Mouse (Mus musculus): Measurements from ENCODE around the gene Scml4.

Gene Scml4

DNA sequence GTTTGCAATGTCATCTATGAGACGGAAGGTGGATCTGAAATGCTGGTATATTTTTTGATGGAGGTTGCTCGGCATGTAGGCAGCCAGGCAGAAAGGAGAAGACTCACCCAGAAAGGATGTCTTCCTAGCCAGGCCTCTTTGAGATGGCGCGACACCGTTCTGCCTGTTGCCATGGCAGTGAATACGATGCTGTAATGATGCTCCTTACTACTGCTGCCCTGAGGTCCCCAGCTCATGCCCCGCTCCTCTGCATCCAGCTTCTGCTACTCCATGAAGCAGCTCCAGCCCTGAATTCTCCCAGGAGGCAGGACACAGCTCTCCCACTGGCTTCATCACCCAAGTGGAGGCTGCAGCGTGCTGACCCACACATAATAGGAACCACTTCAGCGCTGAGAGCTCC, 130.8 kb downstream of the Scml4 start:
- no peak for DNase-seq (ENCODE audit: low read depth, low spot score)

DNA sequence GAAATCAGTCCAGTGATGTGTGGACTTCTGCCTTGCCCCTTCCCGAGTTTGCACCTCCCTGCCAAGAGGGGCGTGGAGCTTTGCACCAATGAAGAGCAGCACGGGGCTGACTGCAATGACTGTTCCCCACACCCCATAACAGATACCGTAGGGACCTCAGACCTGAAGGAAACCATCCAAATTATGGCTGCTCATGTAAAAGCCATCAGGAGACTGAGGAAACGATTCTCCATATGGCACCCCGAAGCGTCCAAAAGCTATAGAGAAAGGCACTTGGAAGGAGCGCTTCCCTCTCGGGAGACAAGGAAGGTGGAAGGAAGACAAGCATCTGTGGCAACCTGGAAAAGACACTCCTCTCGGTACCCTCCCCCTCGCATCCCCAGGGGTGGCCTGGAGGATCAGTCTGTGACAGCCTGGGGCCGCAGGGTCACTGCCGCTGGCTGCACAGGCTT, 134.2 kb downstream of the Scml4 start:
- DNase-seq (ENCODE audit: low read depth, low spot score), result no peak

DNA sequence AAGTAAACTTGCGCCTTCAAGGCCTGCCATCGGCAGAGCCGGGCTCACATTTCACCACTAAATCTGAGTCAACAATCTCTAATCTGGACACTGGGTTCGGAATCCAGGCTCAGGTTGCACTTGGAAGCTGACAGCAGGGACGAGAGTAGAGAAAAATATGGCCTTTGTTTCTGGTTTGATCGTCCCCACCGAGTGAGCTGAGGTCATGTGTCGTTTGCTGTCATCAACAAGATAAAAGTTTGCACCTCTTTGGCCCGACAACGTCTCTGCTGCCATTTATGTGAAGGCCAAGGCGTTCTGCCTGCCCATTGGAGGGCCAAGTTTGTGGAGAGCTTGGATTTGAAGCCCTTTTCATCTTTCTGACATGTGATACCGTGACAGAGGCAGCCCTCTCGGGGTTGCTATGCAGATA, 135.3 kb downstream of the Scml4 start:
- no peak for DNase-seq (ENCODE audit: low read depth, low spot score)

DNA sequence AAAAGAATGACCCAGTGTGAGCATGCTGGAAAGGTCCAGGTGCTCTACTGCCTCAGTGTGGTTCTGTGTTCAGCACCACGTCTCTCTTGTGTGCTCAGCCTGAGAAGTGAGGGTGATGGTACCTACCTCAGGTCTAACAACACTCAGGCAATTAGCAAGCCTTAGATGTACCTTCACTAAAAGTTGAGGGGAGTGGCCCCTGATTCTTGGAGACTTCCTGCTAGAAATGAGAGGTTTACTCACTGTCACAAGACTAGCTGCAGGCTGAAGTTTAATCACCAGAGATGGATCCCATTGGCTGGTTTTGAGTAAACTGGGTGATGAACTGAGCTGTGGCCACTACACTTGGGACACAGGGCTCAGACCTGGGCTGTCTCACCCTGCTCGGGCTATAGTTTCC, 137.1 kb downstream of the Scml4 start:
- peak; percentile 49 for DNase-seq (ENCODE audit: low read depth, low spot score)

DNA sequence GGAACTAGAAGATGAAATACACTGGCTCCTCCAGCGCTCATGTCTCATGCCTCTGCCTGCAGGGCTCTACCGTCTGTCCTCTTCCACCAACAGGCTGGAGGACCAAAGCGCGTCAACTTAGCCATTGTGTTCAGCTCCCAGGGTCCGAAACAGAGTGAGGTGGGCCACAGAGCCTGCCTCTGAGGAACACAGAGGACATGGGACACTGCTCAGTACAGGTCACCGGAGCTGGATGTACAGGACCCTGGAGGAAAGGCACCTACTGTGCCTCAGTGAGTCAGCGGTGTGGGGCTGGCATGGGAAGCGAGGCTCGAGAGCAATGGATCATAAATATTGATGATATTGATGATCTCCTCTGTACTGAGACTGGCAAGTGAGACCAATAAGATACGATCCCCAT, 139.2 kb downstream of the Scml4 start:
- no peak for DNase-seq (ENCODE audit: low read depth, low spot score)

DNA sequence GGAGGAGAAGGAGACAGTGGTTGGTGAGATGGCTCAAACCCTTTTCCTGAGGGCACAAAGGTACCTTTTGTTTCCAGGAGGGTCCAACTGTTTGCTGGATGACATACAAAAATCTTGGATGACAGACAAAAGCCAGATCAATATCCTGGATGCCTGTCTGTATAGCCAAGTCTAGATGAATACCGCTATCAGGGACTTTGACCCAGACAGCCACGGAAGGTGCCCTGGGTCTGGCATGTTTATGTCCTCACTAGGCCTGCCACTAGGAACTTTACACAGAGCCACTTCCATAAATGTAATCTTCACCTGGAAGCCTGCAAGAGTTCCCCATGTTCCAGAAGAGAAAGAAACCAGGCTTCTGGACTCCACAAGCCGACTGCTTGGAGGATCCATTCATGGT, 141.3 kb downstream of the Scml4 start:
- DNase-seq (ENCODE audit: low read depth, low spot score), result no peak

DNA sequence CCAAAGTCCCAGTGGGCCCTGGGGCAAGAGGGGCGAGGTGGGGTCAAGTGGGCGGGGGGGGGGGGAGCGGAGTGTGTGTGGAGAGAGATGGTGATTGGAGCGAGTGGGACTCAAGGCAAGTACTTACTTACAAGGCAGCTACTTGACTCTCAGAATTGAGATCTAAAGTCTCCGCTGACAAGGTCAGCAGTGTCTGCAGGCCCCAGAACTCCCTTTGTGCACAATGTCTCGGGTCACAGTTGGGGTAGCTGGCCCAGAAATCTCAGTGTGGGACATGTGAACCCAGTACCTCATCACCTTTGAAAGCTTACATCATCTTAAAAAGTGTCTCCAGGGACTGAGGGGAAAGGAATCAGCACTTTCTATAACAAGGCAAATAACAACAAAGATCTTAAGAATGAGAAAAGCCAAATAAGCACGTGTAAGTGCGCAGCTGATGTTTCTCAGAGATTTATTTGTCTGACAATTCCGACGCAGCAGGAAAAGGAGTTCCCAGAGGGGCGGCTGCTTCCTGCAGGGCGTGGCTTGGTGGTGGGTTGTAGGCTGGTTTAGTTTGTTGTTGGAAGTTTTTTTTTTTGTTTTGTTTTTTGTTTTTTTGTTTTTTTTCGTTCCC, 142.0 kb downstream of the Scml4 start:
- DNase-seq (ENCODE audit: low read depth, low spot score), result peak; percentile 42

DNA sequence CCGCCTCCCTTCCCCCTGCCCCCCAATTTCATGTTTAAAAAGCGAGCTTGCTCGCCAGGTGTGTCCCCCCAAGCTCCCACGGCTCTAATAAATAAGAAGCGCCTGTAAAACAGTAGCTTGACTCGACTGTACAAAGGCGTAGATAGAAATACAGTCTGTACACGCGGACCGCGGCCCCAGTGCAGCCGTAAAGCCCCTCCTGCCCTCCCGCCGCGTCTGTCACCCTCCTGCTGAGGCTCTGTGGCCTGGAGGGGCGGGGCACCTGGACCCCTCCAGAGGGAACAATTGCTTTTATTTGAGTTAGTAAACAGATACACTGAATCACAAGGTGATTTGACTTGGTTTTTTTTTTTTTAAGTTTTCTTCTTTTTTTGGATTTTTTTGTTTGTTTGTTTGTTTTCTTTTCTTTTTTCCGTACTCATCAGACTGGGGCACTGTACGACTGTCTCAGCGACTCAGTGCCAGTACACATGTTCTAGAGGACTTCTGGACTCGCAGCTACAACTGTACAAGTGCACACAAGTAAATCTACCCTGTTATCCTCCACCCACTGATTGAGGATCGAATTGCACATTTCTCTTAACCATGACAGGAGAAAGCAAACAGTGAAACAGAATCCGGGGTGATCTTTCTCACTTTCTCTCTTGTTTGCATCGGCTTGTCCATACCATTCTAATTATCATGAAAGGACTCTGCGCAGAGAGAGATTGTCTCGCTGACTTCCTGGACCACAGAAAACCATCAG, 142.7 kb downstream of the Scml4 start:
- no peak for DNase-seq (ENCODE audit: low read depth, low spot score)

DNA sequence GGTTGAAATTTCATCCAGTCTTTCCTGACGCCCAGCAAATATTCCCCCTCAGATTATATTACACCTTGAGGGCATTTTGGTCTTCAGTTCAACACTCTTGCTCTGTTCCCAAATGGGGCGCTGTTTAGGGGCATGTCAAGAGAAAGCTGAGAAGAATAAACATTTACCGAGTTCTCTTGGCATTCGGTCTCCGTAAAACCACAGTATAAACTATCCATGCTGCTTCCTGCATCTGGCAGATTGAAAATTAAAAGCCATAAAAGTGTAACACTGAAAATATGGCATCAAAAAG, 143.2 kb downstream of the Scml4 start:
- DNase-seq (ENCODE audit: low read depth, low spot score), result no peak

DNA sequence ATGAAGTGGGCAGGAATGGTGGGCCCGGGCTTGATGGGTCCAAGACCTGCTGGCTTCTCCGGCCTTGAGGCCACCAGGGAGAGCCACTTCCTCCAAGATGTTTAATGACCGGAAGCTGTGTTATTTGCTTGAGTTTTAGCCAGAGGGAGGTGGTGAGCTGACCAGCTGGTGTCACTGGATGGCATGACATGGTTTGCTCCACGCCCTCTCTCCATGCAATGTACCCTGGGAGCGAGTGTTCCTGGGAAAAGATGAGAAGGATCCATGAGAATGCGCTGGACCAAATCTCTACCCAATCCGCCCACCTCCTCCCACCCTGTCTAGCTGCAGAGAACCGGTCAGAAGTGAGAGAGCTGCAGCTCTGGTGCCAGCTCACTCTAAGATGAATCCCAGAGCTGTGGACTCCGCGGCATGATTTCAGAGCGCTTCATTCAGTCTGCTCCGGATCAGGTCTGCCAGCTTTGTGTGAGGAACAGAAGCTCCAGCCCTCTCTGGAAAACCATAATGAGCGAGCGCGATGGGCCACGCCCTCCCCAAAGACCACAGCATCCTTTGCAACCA, 144.1 kb downstream of the Scml4 start:
- no peak for DNase-seq (ENCODE audit: low read depth, low spot score)

DNA sequence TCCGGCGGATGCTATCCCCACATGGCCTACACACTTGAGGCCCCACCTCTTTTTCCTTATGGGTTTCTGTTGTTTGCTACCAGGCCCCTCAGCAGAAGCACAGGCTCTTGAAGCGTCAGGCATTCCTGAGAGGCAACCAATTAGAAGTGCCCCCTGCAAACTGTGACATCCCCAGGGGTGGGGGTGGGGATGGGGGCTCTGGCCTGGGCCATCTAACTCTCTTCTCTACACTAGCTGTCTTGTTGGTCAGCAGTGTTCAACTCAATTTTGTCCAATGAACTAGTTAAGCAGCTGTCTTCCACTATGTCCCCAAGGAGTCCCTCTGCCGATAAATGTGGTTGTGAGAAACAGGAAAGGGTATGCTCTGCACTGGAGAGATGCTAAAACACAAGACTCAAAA, 144.9 kb downstream of the Scml4 start:
- DNase-seq (ENCODE audit: low read depth, low spot score), result no peak

DNA sequence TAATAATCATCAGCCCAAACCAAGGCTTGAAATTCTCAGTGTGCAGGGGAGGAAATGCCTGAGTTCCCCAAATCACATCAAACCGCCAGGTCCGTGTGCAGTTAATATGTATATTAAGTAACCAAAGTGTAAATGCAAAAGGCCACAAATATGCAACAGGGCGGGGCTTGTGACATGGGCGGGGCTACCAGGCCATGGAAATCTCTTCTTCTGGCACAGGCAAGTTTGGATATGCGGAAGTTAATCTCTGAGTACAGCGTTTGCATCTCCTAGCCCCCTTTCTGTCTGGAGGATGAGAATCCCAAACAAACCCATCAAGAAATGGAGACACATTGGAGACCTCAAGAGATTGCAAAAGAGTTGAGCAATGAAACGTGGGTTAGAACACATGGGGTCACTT, 145.5 kb downstream of the Scml4 start:
- no peak for DNase-seq (ENCODE audit: low read depth, low spot score)

DNA sequence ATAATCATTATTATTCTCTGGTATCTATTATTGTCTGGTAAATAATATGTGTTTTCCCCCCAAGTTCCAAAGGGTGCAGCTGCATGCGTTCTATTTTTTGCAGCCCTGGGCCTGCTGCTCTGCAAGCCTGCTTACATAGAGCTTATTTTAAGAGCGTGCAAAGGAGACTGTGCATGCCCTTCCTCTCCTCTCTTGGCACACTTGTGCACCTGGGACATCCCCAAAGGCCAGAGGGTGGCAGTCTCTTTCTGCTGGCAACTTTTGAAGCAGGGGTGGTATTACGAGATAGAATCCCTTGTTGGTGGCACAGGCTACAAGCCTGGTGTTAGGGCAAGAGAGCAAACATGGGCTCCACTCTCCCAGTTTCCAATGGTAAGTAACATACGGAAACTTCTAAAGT, 146.4 kb downstream of the Scml4 start:
- no peak for DNase-seq (ENCODE audit: low read depth, low spot score)

DNA sequence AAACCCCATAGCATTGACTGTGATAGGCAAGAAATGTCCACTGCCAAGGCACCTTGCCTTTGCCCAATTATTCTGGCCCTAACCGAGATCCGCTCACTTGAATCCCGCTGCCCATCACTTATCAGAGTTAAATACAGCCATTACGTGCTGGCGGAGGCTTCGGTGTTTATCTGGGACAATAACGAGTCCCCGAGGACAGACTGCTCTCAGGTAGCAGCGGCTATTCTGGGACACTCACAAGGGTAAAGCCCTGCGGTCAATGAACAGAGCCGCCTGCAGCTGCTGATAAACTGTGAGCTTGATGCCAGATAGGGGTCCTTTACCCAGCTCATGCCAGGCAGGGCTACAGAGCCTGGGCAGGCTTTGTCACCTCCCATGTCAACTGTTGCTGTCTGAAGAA, 147.9 kb downstream of the Scml4 start:
- DNase-seq (ENCODE audit: low read depth, low spot score), result no peak
